Mouse (Mus musculus) left cerebral cortex, postnatal 10 days (tissue): ENCODE data around the gene Eif3l. TPM values are rescaled to one million over a fixed set of nuclear protein-coding genes. Genes with fewer than 3 reads are reported as not detected.

Experiments
- DNase-seq, 2 experiments: peaks; one replicate each; pipeline ENCODE4 v3.0.0; 2021 to 2022; ENCODE audit warnings: low spot score in 2 of 2, mixed read lengths in 1 of 2; ENCODE audit errors: extremely low spot score in 1 of 2
- intact Hi-C: fragments of 180-260 bp; cut with DNase I; formaldehyde crosslinking; loops from one replicate; pipeline ENCODE4 v1.15.1; 2025
- total RNA-seq, 2 experiments: library from RNA; stranded (reverse); gene quantifications; 2 replicates each; pipeline ENCODE4 v1.2.3; 2021

Gene Eif3l
- total RNA-seq, 2 experiments from 2014 or later = 95.5 to 100 TPM

- no peak for DNase-seq
- intact Hi-C loops = no loop called here
These were observed 33.0 kb downstream of the Eif3l start for GRCm38 (mm10) chr15:79107966-79108365.

GRCm38 (mm10) chr15:79108421-79109320, 33.7 kb downstream of the Eif3l start, which contains the start of gene Micall1:
Gene Micall1 (plus strand): TSS chr15:79108898.
- DNase-seq = peak in 1 of 2 experiments; percentile 83

GRCm38 (mm10) chr15:79109321-79109934, 34.4 kb downstream of the Eif3l start:
- peak in 1 of 2 experiments; percentile 66 for DNase-seq
- intact Hi-C loops = no loop called here

More at GRCm38 (mm10) chr15:79108421-79109320, 33.7 kb downstream of the Eif3l start, which contains the start of gene Micall1:
- intact Hi-C loops = no loop called here

- intact Hi-C loops = no loop called here
- DNase-seq = no peak
These were observed 35.1 kb downstream of the Eif3l start for GRCm38 (mm10) chr15:79110031-79110430.

GRCm38 (mm10) chr15:79110528-79110927, 35.5 kb downstream of the Eif3l start:
- intact Hi-C loops = no loop called here
- no peak for DNase-seq

- intact Hi-C loops = no loop called here
- no peak for DNase-seq
These were observed 36.8 kb downstream of the Eif3l start for GRCm38 (mm10) chr15:79111774-79112173.

GRCm38 (mm10) chr15:79115276-79115675, 40.3 kb downstream of the Eif3l start:
- no peak for DNase-seq
- intact Hi-C loops = no loop called here

- intact Hi-C loops = no loop called here
These were observed 44.5 kb downstream of the Eif3l start for GRCm38 (mm10) chr15:79119491-79119890.

GRCm38 (mm10) chr15:79122119-79122518, 47.1 kb downstream of the Eif3l start:
- no peak for DNase-seq
- intact Hi-C loops = no loop called here

More at GRCm38 (mm10) chr15:79119491-79119890, 44.5 kb downstream of the Eif3l start:
- DNase-seq = no peak

GRCm38 (mm10) chr15:79122546-79122945, 47.6 kb downstream of the Eif3l start:
- intact Hi-C loops = no loop called here
- DNase-seq = no peak

GRCm38 (mm10) chr15:79123751-79124150, 48.8 kb downstream of the Eif3l start:
- DNase-seq = no peak
- intact Hi-C loops = no loop called here

GRCm38 (mm10) chr15:79124331-79124875, 49.4 kb downstream of the Eif3l start:
- intact Hi-C loops = no loop called here

GRCm38 (mm10) chr15:79126217-79126932, 51.4 kb downstream of the Eif3l start:
- intact Hi-C loops = no loop called here

More at GRCm38 (mm10) chr15:79124331-79124875, 49.4 kb downstream of the Eif3l start:
- no peak for DNase-seq

GRCm38 (mm10) chr15:79127101-79127500, 52.1 kb downstream of the Eif3l start:
- DNase-seq = no peak
- intact Hi-C loops = no loop called here

More at GRCm38 (mm10) chr15:79126217-79126932, 51.4 kb downstream of the Eif3l start:
- no peak for DNase-seq

- intact Hi-C loops = no loop called here
- DNase-seq = no peak
These were observed 53.2 kb downstream of the Eif3l start for GRCm38 (mm10) chr15:79128208-79128607.

GRCm38 (mm10) chr15:79129311-79129710, 54.3 kb downstream of the Eif3l start:
- intact Hi-C loops = no loop called here
- DNase-seq = no peak

- intact Hi-C loops = no loop called here
- no peak for DNase-seq
These were observed 55.8 kb downstream of the Eif3l start for GRCm38 (mm10) chr15:79130782-79131181.

GRCm38 (mm10) chr15:79131442-79131841, 56.5 kb downstream of the Eif3l start:
- intact Hi-C loops = no loop called here
- no peak for DNase-seq

- intact Hi-C loops = no loop called here
- no peak for DNase-seq
These were observed 58.2 kb downstream of the Eif3l start for GRCm38 (mm10) chr15:79133191-79133661.
